Mouse (Mus musculus): ENCODE measurements at regions not wholly inside any gene's neighbourhood (a gene's known extent, or its start where the extent isn't known, plus 50 kb on each side); places are given as distances from the start of the nearest gene placed in this dataset.

DNA sequence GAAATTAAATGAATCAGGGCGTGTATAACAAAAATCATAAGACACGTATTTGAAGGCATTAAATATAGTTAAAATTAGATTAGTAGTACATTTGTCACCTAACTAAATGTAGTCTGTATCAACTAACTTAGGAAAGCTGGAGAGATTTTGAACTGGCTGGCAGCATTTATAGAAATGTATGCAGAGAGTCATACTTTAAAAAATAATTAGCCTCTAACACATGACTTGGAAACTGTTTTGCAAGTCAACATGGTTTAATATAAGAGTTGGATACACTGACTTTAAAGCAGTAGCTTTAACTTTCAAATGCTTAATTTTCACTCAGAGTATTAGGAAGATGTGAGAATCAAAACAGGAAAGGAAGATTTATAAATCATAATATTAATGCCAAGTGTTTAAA is 439.1 kb upstream of the Ccnh start:
- TF ChIP-seq CTCF (IDR thresholded peaks at IDR 0.05; ENCODE audit: low read depth, low read length) (no peak), GATA1 (IDR thresholded peaks at IDR 0.05; ENCODE audit: borderline replicate concordance, low read length) (no peak), TAL1 (conservative IDR thresholded peaks at IDR 0.05; ENCODE audit: low read depth, low read length) (no peak)
